Mouse (Mus musculus) embryo, embryonic 9.5 days (tissue): ENCODE measurements at regions not wholly inside any gene's neighbourhood (a gene's known extent, or its start where the extent isn't known, plus 50 kb on each side); places are given as distances from the start of the nearest gene placed in this dataset.

Source experiments
- DNase-seq: peaks from one replicate; pipeline ENCODE4 v3.0.0-alpha.2; 2017; ENCODE audit errors: extremely low spot score

GRCm38 (mm10) chr6:52105031-52105593 lies 53.0 kb downstream of the Hoxa1 start:
- no peak for DNase-seq

GRCm38 (mm10) chr6:52104141-52104540 lies 54.0 kb downstream of the Hoxa1 start:
- DNase-seq = no peak

GRCm38 (mm10) chr6:52103661-52104060 lies 54.5 kb downstream of the Hoxa1 start:
- no peak for DNase-seq

GRCm38 (mm10) chr6:52102699-52103098 lies 55.4 kb downstream of the Hoxa1 start:
- no peak for DNase-seq

GRCm38 (mm10) chr6:52102179-52102578 lies 55.9 kb downstream of the Hoxa1 start:
- DNase-seq = no peak

GRCm38 (mm10) chr6:52101209-52101608 lies 56.9 kb downstream of the Hoxa1 start:
- DNase-seq = no peak

- no peak for DNase-seq
Observed at GRCm38 (mm10) chr6:52098851-52099250, 59.3 kb downstream of the Hoxa1 start.

GRCm38 (mm10) chr6:52095575-52095974 lies 62.5 kb downstream of the Hoxa1 start:
- DNase-seq = no peak

- no peak for DNase-seq
Observed at GRCm38 (mm10) chr6:52091445-52091844, 66.7 kb downstream of the Hoxa1 start.

GRCm38 (mm10) chr6:52085932-52086643 lies 72.0 kb downstream of the Hoxa1 start:
- DNase-seq = no peak

- DNase-seq = no peak
Observed at GRCm38 (mm10) chr6:52084622-52085021, 72.3 kb upstream of the Skap2 start.

GRCm38 (mm10) chr6:52079501-52079900 lies 67.2 kb upstream of the Skap2 start:
- DNase-seq = no peak

- DNase-seq = peak; percentile 43
Observed at GRCm38 (mm10) chr6:52078530-52079340, 66.4 kb upstream of the Skap2 start.

GRCm38 (mm10) chr6:52076179-52076932 lies 64.0 kb upstream of the Skap2 start:
- no peak for DNase-seq

GRCm38 (mm10) chr6:52074904-52075303 lies 62.6 kb upstream of the Skap2 start:
- no peak for DNase-seq

- DNase-seq = no peak
Observed at GRCm38 (mm10) chr6:52067151-52067550, 54.8 kb upstream of the Skap2 start.

- no peak for DNase-seq
Observed at GRCm38 (mm10) chr6:52065652-52066051, 53.3 kb upstream of the Skap2 start.

GRCm38 (mm10) chr6:52064176-52065015 lies 52.0 kb upstream of the Skap2 start:
- no peak for DNase-seq
